16 mouse cellular contexts compared by ENCODE assay signal in genomic region chr17:5047373-5047772, GRCm38 (mm10).
"Had no signal": no experiment of that assay in that cellular context is flagged by ENCODE, and none has a peak within 500 bp of the region (broad histone marks: within the 10 kb centered on the region; RNA-seq: fewer than 3 reads in every experiment).

No protein-coding gene starts in this region.

- H3K4me3 ChIP-seq: lung, embryonic 15.5 days; midbrain, embryonic 10.5 days; midbrain, embryonic 12.5 days; myocyte; neural tube, embryonic 13.5 days; neural tube, embryonic 15.5 days had no signal

- H3K36me3 ChIP-seq: lung, embryonic 15.5 days; neural tube, embryonic 13.5 days; neural tube, embryonic 15.5 days had no signal

- ATAC-seq: liver, postnatal 0 days; lung, postnatal 0 days; midbrain, embryonic 16.5 days had no signal

- H3K27ac ChIP-seq: lung, embryonic 15.5 days; midbrain, embryonic 10.5 days; midbrain, embryonic 12.5 days; neural tube, embryonic 13.5 days; neural tube, embryonic 15.5 days had no signal

- H3K27me3 ChIP-seq: lung, embryonic 15.5 days; neural tube, embryonic 13.5 days; neural tube, embryonic 15.5 days had no signal

- DNase-seq: liver, postnatal 0 days; lung, adult 2 months; lung, postnatal 4 days; midbrain, embryonic 14.5 days; right cerebral cortex, postnatal 14 days; thymus, adult 18-20 months; thymus, postnatal 14 days; thymus, postnatal 36 days had no signal
